Mouse (Mus musculus) heart, embryonic 15.5 days (tissue): ENCODE results near the gene Gm28490. TPM values are rescaled to one million over a fixed set of nuclear protein-coding genes. Genes with fewer than 3 reads are reported as not detected.
"Not testable (repeated sequence)": the region's sequence is repeated elsewhere in the genome, so short reads cannot be mapped to it uniquely, and the experiment has no call there.

Experiments
- ATAC-seq: fragments of 200-750 bp; cut with Nextera tagmentation; replicated peaks from 2 replicates; pipeline ENCODE4 v1.8.0; 2017; ENCODE audit warnings: low read depth, moderate TSS enrichment; ENCODE audit not compliant: insufficient number of reproducible peaks, insufficient read depth, low FRiP score
- H3K27ac ChIP-seq: fragments of 300-500 bp; sonication (generic); 2 replicates; pipeline ENCODE4 v1.5.1; 2015; ENCODE audit warnings: mild to moderate bottlenecking, inconsistent platforms
- H3K27me3 ChIP-seq: fragments of 300-500 bp; sonication (generic); 2 replicates; pipeline ENCODE4 v1.6.1; 2015; ENCODE audit warnings: inconsistent platforms
- H3K36me3 ChIP-seq: fragments of 300-500 bp; sonication (generic); 2 replicates; pipeline ENCODE4 v1.6.1; 2015; ENCODE audit warnings: mild to moderate bottlenecking, inconsistent platforms
- H3K4me1 ChIP-seq: fragments of 300-500 bp; sonication (generic); replicated peaks from 2 replicates; pipeline ENCODE4 v1.6.1; 2015; ENCODE audit warnings: inconsistent platforms
- H3K4me2 ChIP-seq: fragments of 300-500 bp; sonication (generic); 2 replicates; pipeline ENCODE4 v1.6.1; 2015; ENCODE audit warnings: inconsistent platforms, mild to moderate bottlenecking, moderate library complexity
- H3K4me3 ChIP-seq: fragments of 300-500 bp; sonication (generic); 2 replicates; pipeline ENCODE4 v1.5.1; 2015; ENCODE audit warnings: mild to moderate bottlenecking, inconsistent platforms
- H3K9ac ChIP-seq: fragments of 300-500 bp; sonication (generic); 2 replicates; pipeline ENCODE4 v1.6.1; 2015; ENCODE audit warnings: mild to moderate bottlenecking, inconsistent platforms
- H3K9me3 ChIP-seq: fragments of 300-500 bp; sonication (generic); replicated peaks from 2 replicates; pipeline ENCODE4 v1.6.1; 2016; ENCODE audit warnings: inconsistent platforms
- WGBS: fragments of 180-500 bp; shearing (Covaris S2); methylation state at CpG from one replicate; pipeline ENCODE4 v1.1.7; 2015; ENCODE audit warnings: mixed read lengths; 5-methylcytosine and 5-hydroxymethylcytosine counted together
- polyA plus RNA-seq: library from polyadenylated mRNA; unstranded; fragments of >200 nt; fragmentation: Nextera tagmentation; extraction: Ambion mirVana; gene quantifications from 2 replicates; pipeline ENCODE4 v1.2.1, GENCODE M21; 2015

Gm28490 gene
- polyA plus RNA-seq = not detected in 2 replicates

- H3K27me3 ChIP-seq, H3K36me3 ChIP-seq, H3K4me3 ChIP-seq, H3K4me2 ChIP-seq, H3K9me3 ChIP-seq, H3K27ac ChIP-seq, H3K4me1 ChIP-seq, ATAC-seq, H3K9ac ChIP-seq: not testable (repeated sequence)
- whole genome bisulfite sequencing = no CpG with 5 or more reads among the region's 8 CpGs
Measured at GRCm38 (mm10) chrY:31634656-31635055, at the start of gene Gm28490. TSS of gene Gm28490 (minus strand) at chrY:31634756.
